Mouse (Mus musculus) ES-Bruce4 (cell line): ENCODE data around the gene B9d1.

Experiments
- CTCF ChIP-seq: IDR thresholded peaks from one replicate; pipeline ENCODE4 v1.8.1; 2011; ENCODE audit warnings: low read depth, low read length
- POLR2A ChIP-seq: IDR thresholded peaks from one replicate; pipeline ENCODE4 v1.8.1; 2011; ENCODE audit warnings: low read length; ENCODE audit not compliant: insufficient read depth

DNA sequence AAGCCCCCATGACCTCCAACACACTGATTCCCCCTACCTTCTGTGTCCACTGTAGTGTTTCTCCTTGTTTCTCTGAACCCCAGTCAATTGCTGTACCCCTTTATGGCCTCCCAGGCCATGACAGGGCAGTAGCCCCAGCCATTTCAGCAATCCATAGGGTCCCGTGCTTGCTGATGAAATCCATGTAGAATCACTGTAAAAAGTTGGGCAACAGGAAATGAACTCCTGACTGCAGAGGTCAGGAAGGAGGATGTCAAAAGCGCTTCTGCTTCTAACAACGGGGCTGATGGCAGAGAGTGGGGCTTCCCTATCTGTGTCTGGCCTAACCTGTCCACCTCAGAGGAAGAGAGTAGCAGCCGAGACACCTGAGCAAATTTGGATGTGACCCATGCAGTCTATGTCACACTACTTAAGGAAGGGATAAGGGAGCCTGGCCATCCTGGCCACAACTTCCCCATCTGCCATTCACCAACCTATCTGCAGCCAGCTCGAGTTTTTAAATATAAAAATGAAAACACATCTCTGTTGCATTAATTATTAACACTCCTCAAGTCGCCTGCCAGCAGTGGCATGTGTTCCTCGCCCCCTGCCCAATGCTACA lies 35.5 kb upstream of the B9d1 start:
- TF ChIP-seq CTCF (no peak), POLR2A (no peak)
